In genomic region chr10:60933891-60934290, GRCm38 (mm10) we compare ENCODE assay signal across 11 mouse cellular contexts.
DNase-seq lines count a peak whose midpoint lies in the region; ATAC-seq and TF ChIP-seq lines count a peak whose summit lies in the region.
"Had no signal": no experiment of that assay in that cellular context is flagged by ENCODE, and none has a peak within 500 bp of the region (broad histone marks: within the 10 kb centered on the region; RNA-seq: fewer than 3 reads in every experiment).

No protein-coding gene starts in this region.

- H3K27ac ChIP-seq in heart, embryonic 15.5 days, result peak overlapping the region; percentile 87
- H3K27ac ChIP-seq in intestine, postnatal 0 days (ENCODE audit: low read depth, low read length), result no peak overlapping the region
- H3K27ac ChIP-seq: embryonic facial prominence, embryonic 12.5 days; limb, embryonic 12.5 days had no signal

- no peak for ATAC-seq in heart, embryonic 15.5 days (replicated peaks; ENCODE audit: insufficient number of reproducible peaks, insufficient read depth, low FRiP score, low read depth)
- ATAC-seq in intestine, postnatal 0 days, result 0 out of 2 replicates have a peak, but pooled peaks have one; percentile 12

- H3ac ChIP-seq in C2C12 (ENCODE audit: control insufficient read depth, insufficient read length, low read depth), result peak overlapping the region; percentile 78

- H3K4me2 ChIP-seq in heart, embryonic 15.5 days, result peak overlapping the region; percentile 32
- H3K4me2 ChIP-seq in intestine, postnatal 0 days (replicated peaks; ENCODE audit: low read depth), result no peak overlapping the region
- H3K4me2 ChIP-seq: embryonic facial prominence, embryonic 12.5 days; limb, embryonic 12.5 days had no signal

- no peak for TF ChIP-seq CTCF in C2C12 (IDR thresholded peaks at IDR 0.05; ENCODE audit: control insufficient read depth, insufficient read depth, insufficient read length)
- no peak for TF ChIP-seq CTCF in intestine, postnatal 0 days (IDR thresholded peaks at IDR 0.05; ENCODE audit: low read depth)

- H3K4me3 ChIP-seq in heart, embryonic 15.5 days, result no peak overlapping the region
- H3K4me3 ChIP-seq in C2C12 (ENCODE audit: insufficient read depth, poor library complexity, severe bottlenecking), result peak overlapping the region; percentile 25
- H3K4me3 ChIP-seq in intestine, postnatal 0 days (ENCODE audit: low read depth, low read length), result no peak overlapping the region
- H3K4me3 ChIP-seq: embryonic facial prominence, embryonic 12.5 days; limb, embryonic 12.5 days had no signal

- H3K27me3 ChIP-seq in heart, embryonic 15.5 days, result no peaks in the 10 kb centered on the region
- no peaks in the 10 kb centered on the region for H3K27me3 ChIP-seq in C2C12 (ENCODE audit: control insufficient read depth, insufficient read depth, insufficient read length)
- no peaks in the 10 kb centered on the region; the same call in 1 of the 2 replicates for H3K27me3 ChIP-seq in intestine, postnatal 0 days (replicated peaks; ENCODE audit: control insufficient read depth, insufficient read depth, low read length)

- no peak overlapping the region for H3K9ac ChIP-seq in heart, embryonic 15.5 days
- no peak overlapping the region for H3K9ac ChIP-seq in intestine, postnatal 0 days (ENCODE audit: low read depth, low read length)
- H3K9ac ChIP-seq: embryonic facial prominence, embryonic 12.5 days; limb, embryonic 12.5 days had no signal

- no peaks in the 10 kb centered on the region for H3K79me2 ChIP-seq in C2C12 (ENCODE audit: control insufficient read depth, insufficient read depth)

- no peak for DNase-seq in heart, adult 9 months (ENCODE audit: low spot score in 2 of 2)
- DNase-seq in lung, postnatal 10 days, result peak; percentile 59
- DNase-seq in T-cell, adult 2 months (ENCODE audit: low spot score), result no peak
- no peak for DNase-seq in left cerebral cortex, postnatal 4 days
- DNase-seq in testis, postnatal 14 days (ENCODE audit: low spot score), result no peak
- DNase-seq: thymus, postnatal 14 days had no signal

- no peaks in the 10 kb centered on the region for H3K36me3 ChIP-seq in heart, embryonic 15.5 days
- no peaks in the 10 kb centered on the region for H3K36me3 ChIP-seq in C2C12 (ENCODE audit: control insufficient read depth, insufficient read depth)
- no peaks in the 10 kb centered on the region for H3K36me3 ChIP-seq in intestine, postnatal 0 days (ENCODE audit: control insufficient read depth, insufficient read depth)
- H3K36me3 ChIP-seq: embryonic facial prominence, embryonic 12.5 days; limb, embryonic 12.5 days had no signal

- H3K4me1 ChIP-seq in heart, embryonic 15.5 days (replicated peaks), result peaks cover 85% of the 10 kb centered on the region
- 0 out of 2 replicates have a peak, but pooled peaks cover 6% of the 10 kb centered on the region for H3K4me1 ChIP-seq in intestine, postnatal 0 days (replicated peaks; ENCODE audit: control insufficient read depth, insufficient read depth, low read length)

- no peaks in the 10 kb centered on the region for H3K9me3 ChIP-seq in heart, embryonic 15.5 days (replicated peaks)
- no peaks in the 10 kb centered on the region for H3K9me3 ChIP-seq in intestine, postnatal 0 days (ENCODE audit: control insufficient read depth)
- H3K9me3 ChIP-seq: embryonic facial prominence, embryonic 12.5 days; limb, embryonic 12.5 days had no signal

- no peaks in the 10 kb centered on the region for H3K79me3 ChIP-seq in C2C12 (ENCODE audit: low read depth)

- WGBS in heart, embryonic 15.5 days, result 29% methylated on average over 7 of the region's 7 CpGs
- WGBS in intestine, postnatal 0 days, result 42% methylated on average over 7 of the region's 7 CpGs

- intact Hi-C loops in left cerebral cortex, postnatal 4 days (cut with DNase I), result no loop called here

TF ChIP-seq in C2C12, 6 proteins besides CTCF, POLR2A, EP300 and RAD21:
- TF ChIP-seq MAX (IDR thresholded peaks at IDR 0.05) (no peak), MYOG (IDR thresholded peaks at IDR 0.05; ENCODE audit: control insufficient read depth, extremely low read depth, insufficient read length) (no peak), FOSL1 (IDR thresholded peaks at IDR 0.05; ENCODE audit: insufficient read depth, low read length, poor library complexity, severe bottlenecking) (no peak), USF1 (IDR thresholded peaks at IDR 0.05; ENCODE audit: low read depth) (no peak), MYOD1 (IDR thresholded peaks at IDR 0.05; ENCODE audit: control insufficient read depth, insufficient read length, low read depth) (no peak), CEBPB (IDR thresholded peaks at IDR 0.05; ENCODE audit: low read depth) (no peak)
